Mouse (Mus musculus) ES-CJ7 (cell line): ENCODE data around the gene Vwa5b2.

Experiments used
- DNase-seq: peaks from one replicate; pipeline ENCODE4 v3.0.0; 2011; ENCODE audit warnings: low read depth, low spot score

Vwa5b2 gene

GRCm38 (mm10) chr16:20589366-20589938 is at the start of gene Vwa5b2:
TSS of gene Vwa5b2 (plus strand) at chr16:20589471.
- DNase-seq, result no peak

- no peak for DNase-seq
These were observed 49.6 kb upstream of the Vwa5b2 start for GRCm38 (mm10) chr16:20539649-20540048.

- DNase-seq, result no peak
These were observed 48.8 kb upstream of the Vwa5b2 start for GRCm38 (mm10) chr16:20540438-20540837.

- DNase-seq, result no peak
These were observed 43.6 kb upstream of the Vwa5b2 start for GRCm38 (mm10) chr16:20545696-20546095.

GRCm38 (mm10) chr16:20547423-20547822 is 41.8 kb upstream of the Vwa5b2 start:
- peak; percentile 33 for DNase-seq

GRCm38 (mm10) chr16:20548096-20548948 is 40.9 kb upstream of the Vwa5b2 start, which contains the start of gene Abcf3:
TSS of gene Abcf3 (plus strand) at chr16:20548577.
- peak; percentile 100 for DNase-seq

GRCm38 (mm10) chr16:20549161-20549560 is 40.1 kb upstream of the Vwa5b2 start:
- DNase-seq, result no peak

GRCm38 (mm10) chr16:20551691-20552090 is 37.6 kb upstream of the Vwa5b2 start:
- DNase-seq, result no peak

GRCm38 (mm10) chr16:20552594-20552993 is 36.7 kb upstream of the Vwa5b2 start:
- no peak for DNase-seq

GRCm38 (mm10) chr16:20555000-20555399 is 34.3 kb upstream of the Vwa5b2 start:
- DNase-seq, result no peak

- DNase-seq, result peak; percentile 37
These were observed 31.9 kb upstream of the Vwa5b2 start for GRCm38 (mm10) chr16:20557381-20557780.

GRCm38 (mm10) chr16:20565075-20565474 is 24.2 kb upstream of the Vwa5b2 start:
- no peak for DNase-seq

- peak; percentile 41 for DNase-seq
These were observed 838 bp downstream of the Vwa5b2 start for GRCm38 (mm10) chr16:20589939-20590679.

- DNase-seq, result no peak
These were observed 1.4 kb downstream of the Vwa5b2 start for GRCm38 (mm10) chr16:20590680-20591038.

- DNase-seq, result no peak
These were observed 1.9 kb downstream of the Vwa5b2 start for GRCm38 (mm10) chr16:20591076-20591705.

- DNase-seq, result no peak
These were observed 5.9 kb downstream of the Vwa5b2 start for GRCm38 (mm10) chr16:20595060-20595673.

GRCm38 (mm10) chr16:20595737-20596136 is 6.5 kb downstream of the Vwa5b2 start:
- no peak for DNase-seq

GRCm38 (mm10) chr16:20596687-20597441 is 7.6 kb downstream of the Vwa5b2 start:
- DNase-seq, result no peak

- no peak for DNase-seq
These were observed 11.2 kb downstream of the Vwa5b2 start for GRCm38 (mm10) chr16:20600511-20600910.

GRCm38 (mm10) chr16:20604705-20605104 is 15.4 kb downstream of the Vwa5b2 start:
- no peak for DNase-seq
